Mouse (Mus musculus) spleen, adult 12 weeks (tissue): ENCODE data around the gene Med25.

Source experiments
- DNase-seq: peaks from one replicate; pipeline ENCODE4 v3.0.0; 2022; ENCODE audit warnings: low spot score

Med25 gene

DNA sequence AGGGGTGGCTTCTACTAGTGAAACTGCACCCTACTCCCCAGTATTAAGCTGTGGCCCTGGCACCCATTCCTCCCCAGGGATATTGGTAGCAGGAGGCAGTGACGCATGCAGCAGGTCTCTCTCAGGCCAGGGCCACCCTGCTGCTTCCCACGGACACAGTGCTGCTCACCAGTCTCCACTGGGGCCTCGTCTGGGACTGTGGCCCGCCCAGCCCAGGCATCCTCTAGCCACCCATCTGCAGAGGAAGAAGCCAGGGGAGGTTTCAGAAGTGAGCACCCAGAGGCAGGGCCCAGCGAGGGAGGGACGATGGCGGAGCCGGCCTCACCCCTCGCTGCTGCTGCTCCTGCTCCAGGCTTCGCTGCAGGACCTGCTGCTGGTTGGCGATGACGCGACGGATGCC is 29.3 kb downstream of the Med25 start:
- DNase-seq: no peak

DNA sequence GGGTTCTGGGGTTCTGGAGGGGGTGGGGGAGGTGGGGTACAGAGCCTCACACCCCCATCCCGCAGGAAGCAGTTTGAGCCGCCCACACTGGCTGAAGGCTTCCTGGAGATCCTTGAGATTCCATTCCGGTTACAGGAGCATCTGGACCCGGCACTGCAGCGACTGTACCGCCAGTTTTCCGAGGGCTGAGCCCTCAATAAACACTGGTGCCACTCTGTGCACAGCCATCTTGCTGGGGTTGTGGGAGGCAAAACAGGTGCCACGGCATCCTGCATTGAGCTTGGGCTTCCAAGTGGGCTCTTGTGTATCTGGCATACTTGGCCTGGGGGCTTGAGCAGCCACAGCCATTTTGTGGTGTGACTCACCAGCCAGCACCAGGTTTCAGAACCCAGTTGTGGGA is 30.1 kb downstream of the Med25 start:
- DNase-seq: no peak

DNA sequence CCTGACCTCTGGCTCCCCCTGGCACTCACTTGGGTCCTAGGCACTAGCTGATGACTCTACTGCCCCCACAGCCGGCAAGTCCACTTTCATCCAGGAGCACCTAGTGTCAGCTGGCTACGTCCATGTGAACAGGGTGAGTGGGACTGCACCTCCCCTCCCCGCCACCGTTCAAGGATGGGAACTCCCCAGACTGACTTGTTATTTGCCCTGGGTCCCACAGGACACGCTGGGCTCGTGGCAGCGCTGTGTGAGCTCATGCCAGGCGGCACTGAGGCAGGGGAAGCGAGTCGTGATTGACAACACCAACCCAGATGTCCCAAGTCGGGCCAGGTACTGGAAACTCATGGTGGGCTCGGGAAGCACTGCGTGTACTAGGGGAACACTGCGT is 31.1 kb downstream of the Med25 start:
- no peak for DNase-seq

DNA sequence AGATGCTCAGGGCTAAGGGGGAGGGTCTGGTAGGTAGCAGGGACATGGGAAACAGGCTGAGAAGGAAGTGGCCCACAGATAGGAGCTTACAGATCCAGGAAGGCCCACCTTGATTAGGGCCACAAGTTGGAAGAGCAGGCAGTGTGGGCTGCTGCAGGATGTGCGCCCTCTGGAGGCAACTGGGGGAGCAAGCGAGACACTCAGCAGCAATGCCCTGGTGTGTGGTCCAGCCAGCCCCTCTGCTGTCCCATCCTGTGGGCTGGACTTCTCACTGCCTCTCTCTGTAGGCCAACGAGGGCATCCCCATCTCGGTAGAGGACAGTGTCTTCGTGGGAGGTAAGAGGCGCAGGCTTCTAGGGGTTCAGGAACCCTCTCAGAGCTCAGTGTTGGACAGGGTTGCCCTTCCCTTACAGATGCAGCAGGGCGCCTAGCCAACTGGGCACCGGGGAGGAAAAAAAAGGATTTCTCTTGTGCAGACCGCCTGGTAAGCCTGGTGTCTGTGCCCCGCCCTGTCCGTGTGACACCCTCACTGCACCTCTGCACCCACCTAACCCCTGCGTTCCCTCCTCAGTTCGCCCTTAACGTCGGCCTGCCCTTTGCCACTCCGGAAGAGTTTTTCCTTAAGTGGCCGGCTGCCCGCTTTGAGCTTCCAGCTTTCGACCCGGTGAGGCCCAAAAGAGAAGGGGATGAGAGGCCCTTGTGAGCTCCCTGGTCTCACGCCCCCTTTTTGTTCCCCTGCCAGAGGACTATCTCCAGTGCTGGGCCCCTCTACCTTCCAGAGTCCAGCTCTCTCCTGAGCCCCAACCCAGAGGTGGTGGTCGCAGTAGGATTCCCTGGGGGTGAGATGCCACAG is 31.7 kb downstream of the Med25 start:
- DNase-seq: peak; percentile 51

DNA sequence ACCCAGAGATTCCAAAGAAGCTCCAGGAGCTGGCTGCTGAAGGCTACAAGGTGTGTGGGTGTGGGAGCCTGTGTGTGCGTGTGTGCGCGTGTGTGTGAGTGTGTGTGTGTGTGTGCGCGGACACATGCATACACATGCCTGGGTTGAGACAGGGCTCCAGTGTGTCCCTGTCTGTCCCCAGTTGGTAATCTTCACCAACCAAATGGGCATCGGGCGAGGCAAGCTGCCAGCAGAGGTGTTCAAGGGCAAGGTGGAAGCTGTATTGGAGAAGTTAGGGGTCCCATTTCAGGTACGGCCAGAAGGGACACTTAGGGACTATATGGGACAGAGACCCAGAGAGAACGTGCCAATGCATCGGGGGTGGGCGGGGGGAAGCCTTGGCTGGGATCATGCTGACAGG is 32.6 kb downstream of the Med25 start:
- no peak for DNase-seq

DNA sequence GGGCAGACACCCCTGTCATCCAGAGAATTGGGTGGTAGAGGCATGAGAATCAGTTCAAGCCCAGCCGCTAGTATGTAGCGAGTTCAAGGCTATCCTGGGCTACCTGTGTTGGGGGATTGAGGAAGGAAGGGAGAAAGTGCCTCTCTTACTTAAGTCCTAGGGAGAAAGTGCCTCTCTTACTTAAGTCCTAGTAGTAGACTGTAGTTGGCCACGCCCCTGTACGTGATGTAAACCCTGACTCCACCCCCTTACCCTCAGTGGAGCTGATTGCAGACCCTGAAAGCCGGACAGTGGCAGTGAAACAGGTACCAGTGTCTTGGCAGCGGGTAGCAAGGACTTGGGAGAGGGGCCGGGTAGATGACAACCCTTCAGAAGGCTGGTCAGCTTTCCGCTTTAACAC is 34.6 kb downstream of the Med25 start:
- peak; percentile 57 for DNase-seq

DNA sequence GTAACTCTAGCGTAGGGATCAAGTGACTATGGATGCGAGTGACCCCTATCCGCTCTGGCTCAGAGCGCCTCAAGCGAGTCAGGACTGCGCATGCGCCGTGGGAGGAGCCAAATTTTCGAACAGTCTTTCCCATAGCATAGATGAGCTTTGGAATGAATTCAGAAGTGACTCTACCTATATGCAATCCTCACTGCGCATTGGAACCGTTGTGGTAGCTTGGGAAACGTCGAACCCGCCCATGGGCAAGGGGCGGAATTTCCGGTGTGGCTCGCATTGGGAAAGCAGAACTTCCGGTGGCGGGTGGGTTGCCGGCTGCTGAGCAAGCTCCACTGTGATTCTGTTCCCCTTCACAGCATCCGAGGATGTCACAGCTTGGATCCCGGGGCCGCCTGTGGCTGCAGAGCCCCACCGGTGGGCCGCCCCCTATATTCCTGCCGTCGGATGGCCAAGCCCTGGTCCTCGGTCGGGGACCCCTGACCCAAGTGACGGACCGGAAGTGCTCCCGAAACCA is 35.4 kb downstream of the Med25 start, which contains the start of gene Pnkp:
Gene Pnkp (plus strand): TSS at position 98 of the 511 bp plus-strand sequence.
- DNase-seq: peak; percentile 79

DNA sequence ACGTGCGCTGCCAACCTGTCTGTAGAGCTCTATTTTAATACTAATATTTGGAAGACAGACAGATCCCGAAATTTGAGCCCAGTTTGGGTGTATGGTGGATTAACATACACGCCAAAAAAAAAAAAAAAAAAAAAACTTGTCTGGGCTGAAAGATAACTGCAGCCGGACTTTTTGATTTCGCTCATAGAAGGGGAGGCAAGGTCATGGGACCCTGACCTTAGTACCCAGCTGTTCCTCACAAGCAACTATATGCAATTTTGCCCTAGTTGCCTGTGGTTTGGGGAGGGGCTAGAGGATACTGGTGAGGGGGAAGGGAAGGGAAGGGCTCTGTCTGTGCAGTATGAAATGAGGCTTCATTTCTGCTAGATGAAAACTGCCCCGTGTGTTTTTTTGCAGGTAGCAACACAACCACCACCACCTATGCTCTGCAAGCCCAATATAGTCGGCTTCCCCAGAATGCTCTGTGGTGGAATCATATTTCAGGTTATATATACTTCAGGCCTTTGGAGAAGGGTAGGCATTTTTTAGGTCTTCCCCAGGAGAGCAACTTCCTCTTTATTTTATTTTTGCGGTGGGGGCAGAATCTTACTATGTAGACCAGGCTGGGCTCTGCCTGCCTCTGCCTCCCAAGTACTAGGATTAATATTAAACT is 36.1 kb downstream of the Med25 start:
- no peak for DNase-seq

DNA sequence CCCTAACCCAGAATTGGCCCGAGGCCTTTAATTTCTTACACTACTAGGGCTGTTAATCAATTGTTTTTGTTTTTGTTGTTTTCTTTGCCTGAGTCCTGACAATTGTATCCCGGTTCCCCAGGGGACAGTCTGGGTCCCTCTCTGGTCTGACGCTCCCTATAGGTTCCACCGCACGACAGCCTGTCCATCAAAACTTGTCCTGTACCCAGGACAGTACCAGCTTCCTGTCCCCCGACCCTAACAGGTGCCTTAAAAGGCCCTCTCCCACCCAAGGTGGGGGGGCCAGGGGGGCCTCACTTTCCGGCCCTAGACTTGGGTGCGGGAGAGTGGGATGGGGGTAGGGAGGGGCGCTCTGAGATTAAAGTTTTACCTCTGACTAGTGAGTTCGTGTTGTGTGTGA is 37.5 kb downstream of the Med25 start:
- DNase-seq: no peak

DNA sequence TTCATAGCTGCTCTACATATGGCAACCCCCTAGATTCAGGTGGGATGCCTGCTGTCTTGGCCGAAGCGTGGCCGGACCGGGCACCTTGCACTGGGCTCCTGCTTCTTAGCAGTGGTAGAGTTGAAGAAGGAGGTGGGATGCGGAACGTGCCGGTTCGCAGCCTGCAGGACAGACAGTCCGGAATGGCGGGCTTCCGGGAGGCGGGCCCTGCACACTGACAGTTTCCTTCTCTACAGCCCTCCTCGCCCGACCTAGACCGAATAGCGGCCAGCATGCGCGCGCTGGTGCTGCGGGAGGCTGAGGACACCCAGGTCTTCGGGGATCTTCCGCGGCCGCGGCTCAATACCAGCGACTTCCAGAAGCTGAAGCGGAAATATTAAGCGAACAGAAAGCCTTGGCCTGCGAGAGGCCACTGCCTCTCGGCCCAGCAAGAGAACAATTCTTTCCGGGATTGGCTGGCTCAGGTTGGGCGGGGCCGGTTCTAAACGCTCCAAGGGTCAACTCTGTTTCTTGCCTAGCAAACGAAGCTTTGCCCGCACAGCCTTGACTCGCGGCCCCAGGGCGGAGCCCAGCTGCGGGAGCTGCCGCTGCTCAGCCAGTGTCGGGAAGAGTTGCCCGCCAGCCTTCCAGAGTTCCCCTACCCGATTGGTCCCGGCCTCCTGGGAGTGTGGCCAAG is 38.0 kb downstream of the Med25 start:
- DNase-seq: peak; percentile 75

DNA sequence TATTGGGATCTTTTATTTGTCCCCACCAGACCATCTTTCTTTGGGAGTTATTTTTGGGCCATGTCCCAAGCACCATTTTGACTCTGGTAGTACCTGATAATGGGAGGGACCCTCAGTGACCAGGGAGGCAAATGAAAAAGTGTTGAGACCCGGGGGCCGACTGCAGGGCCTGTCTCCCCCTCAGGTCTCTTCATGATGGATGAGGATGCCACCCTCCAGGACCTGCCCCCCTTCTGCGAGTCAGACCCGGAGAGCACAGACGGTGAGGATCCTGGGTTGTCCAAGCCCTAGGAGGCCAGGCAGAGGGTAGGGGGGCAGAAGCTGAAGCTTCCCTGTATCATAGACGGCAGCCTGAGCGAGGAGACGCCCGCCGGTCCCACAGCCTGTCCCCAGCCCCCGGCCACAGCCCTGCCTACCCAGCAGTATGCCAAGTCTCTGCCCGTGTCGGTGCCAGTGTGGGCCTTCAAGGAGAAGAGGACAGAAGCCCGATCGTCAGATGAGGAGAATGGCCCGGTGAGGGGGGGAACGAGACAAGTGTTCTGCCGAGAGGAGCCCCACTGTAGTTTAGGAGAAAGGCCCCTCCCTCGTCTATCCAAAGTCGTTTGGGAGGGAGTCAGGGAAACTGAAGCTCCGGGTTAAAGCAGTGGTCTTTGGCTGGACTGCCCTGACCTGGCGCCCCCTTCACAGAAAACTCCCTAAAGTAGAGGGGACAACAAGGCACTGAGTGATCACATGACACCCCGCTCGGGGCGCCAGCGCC is 38.7 kb downstream of the Med25 start:
- no peak for DNase-seq

DNA sequence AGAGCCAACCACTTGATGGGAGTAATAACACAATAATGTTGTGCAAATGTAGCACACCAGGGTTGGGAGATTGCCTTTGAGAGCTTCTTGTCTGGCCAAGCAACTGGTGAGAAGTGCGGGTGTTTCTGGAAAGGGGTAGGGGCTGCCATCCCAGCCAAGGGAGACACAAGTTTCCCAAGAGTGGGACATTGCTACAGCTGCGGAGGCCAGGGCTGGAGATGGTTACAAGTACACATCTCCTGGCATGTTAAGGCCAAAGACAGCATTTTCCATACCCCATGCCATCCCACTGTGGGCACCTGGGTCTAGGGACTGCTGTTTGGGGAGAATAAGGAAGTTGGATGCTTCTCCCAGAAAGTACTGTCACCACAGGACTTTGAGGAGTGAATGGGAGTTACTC is 39.4 kb downstream of the Med25 start:
- no peak for DNase-seq

DNA sequence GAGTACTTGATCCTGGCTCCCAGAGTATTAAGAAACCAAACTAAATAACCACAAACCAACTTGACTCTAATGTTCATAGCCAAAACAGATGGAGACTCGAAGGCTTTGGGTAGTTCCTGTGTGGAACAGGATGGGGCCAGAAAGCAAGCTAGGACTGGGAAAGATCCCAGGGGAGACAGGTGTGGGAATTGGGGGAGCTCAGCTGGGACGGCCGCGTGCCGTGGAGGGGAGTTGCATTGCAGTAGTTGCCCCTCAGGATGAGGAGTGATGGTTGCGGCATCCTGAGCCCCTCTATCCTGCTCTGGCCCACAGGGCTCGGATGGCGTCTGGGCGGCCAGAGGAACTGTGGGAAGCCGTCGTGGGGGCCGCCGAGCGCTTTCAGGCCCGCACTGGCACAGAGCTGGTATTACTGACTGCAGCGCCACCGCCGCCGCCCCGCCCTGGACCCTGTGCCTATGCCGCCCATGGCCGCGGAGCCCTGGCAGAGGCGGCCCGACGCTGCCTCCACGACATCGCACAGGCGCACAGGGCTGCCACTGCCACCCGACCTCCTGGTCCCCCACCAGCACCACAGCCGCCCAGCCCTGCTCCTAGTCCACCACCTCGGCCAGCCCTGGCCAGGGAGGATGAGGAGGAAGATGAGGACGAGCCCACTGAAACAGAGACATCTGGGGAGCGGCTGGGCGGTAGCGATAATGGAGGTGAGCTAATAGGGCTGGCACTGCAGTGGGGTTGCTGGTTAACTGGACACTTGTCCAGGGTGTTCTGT is 40.1 kb downstream of the Med25 start:
- DNase-seq: no peak

DNA sequence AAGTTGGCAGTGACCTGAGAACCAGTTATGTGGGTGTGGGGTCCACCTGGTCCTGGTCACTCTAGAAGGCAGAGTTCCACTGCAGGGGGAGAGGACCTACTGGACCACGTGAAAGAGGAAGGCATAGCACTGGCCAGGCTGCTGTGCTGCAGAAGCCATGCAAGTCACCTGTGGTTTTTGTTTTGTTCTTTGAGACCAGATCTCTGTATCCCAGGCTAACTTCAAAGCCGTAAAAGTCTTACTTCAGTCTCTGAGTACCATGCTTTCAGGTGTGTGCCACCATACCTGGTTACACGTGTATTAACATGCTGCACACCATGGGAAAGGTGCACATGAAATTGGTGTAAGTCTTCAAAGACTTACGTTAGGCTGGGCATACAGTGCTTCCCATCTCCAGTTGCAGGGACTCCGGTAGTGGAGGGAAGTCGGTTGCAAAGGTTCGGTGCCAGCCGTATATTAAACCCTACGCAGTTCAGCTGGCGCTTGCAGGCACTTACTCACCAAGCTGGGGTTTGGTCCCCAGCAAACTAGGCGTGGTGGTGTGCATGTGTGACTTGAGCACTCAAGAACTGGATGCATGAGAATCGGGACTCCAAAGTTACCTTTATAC is 40.8 kb downstream of the Med25 start:
- DNase-seq: no peak

DNA sequence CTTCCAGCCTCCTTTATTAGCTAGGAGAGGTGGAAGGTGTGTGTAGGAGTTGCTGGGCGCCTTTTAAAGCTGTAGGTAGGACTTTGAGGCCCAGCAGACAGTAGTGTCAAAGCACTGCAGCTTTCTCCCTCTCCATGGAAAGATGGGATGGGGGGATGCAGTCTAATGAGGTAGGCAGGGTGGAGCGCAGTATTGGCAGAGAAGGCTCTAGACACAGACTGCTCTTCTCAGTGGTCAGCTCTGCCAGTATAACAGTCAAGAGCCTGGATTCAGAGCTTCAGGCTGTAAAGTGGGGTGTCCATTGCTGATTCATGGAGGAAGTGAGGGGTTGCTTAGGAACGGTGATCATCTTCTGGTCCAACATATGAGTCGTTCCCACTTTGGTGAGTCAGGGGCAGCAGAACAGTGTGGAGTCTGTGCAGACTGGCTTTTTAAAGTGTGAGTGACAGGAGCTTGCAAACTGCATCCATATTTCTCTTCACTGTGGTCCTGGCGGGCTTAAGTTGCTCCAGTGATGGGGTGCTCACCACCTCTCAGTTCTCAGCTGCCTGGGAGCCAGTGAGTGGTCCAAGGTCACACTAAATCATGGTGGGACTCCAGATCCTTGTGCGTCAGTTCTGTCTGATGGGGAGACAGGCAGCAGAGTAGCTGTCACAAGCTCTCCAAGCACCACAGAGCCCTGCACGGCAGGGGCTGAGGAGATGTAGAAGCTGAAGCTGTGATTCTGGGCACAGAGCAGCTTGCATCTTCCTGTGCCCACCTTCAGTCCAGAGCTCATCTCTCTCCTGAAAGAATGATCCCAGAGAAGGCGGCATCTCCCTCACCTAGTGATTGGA is 41.5 kb downstream of the Med25 start:
- no peak for DNase-seq

DNA sequence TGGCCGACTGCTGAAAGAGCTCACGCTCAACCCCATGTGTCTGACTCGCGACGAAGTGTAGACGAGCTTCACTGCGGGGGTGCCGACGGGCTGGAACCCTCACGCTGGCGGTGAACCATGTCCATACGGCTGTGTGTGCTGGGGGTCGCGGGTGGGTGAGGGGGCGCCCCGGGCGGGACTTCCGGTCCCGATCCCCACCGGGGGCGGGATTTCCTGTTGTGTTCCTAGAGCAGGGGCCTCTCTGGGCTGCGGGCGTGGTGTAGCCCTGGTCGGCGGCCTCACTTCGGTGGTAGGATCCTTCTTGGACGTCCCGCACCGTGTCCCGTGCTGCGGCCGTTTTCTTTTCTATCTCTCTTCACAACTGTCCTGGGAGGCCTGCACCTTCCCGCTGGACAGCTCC is 42.4 kb downstream of the Med25 start:
- DNase-seq: no peak

DNA sequence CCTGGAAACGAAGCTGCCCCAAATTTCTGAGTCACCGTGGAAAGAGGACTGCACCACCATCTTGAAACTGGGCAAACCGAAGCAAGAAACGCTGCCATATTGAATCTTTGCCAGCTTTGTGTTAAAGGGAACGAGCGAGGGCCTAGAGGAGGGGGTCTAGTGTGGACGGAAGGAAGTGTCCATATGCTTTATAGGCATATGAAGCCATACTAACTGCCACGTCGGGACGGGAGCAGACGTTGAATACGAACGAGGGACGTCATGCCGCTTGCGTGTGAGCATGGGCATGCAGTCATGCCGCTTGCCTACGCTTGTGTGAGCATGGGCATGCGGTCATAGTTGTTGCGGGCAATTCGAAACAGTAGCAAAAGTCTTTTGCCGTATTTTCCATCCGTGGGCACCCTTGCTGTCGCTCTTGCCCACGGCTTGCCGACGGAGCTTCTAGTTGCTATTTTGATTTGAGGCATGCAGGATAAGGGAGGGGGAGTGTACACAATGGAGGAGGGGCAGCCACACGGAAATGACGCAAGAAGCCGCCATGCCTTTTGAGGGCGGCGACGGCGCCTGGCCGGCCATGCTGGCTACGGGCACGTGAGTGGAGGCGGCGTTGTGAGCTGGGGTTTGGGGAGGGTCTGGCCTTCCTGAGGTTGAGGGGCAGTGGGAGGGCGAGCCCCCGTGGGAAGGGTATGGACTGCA is 42.9 kb downstream of the Med25 start:
- DNase-seq: peak; percentile 83

DNA sequence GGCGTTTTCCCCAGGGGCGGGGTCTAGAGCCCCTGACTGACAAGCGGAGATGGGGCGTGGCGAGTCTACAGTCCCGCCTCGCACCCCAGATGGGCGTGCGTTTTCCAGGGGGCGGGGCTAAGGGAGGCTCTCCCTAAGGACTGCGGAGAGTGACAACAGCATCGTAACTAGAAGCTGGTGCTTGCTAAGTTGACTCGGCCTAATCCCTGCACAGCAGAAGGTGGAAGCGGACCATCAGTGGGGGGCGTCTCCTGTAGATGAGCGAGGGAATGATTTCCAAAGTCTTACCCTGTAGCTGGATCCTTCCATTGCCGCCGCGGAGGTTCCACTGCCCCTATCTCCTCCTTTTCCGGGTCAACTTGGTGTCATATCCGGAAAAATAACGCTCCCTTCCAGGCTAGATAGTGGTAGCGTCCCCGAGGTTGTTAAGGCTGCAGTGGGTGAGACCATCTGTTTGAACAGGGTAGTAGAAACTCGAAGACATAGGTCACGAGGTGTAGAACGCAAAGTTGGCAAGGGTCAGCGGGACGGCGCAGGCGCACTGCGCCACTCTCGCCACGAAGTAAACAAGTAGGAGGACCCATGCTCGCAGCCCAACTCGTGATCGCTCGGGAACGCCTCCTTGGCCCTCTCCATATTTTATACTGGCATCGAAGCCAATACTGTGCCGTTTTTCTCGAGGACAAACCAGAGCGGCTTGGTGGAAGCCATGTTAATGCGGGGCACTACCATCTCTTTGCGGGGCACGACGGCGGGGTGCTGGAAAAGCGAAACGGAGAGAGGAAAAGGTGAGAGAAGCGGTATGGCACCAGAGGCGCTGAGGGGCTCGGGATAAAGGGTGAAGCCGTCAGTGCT is 43.7 kb downstream of the Med25 start, which contains the start of the genes Akt1s1 and Tbc1d17:
Gene Akt1s1 (plus strand): TSS at position 431 of the 855 bp plus-strand sequence.
Gene Tbc1d17 (minus strand): TSS at position 519 of the 855 bp plus-strand sequence.
- DNase-seq: peak; percentile 95
